9 mouse cellular contexts compared by ENCODE assay signal in genomic region chr4:95389647-95390046, GRCm38 (mm10).
DNase-seq lines count a peak whose midpoint lies in the region; ATAC-seq lines count a peak whose summit lies in the region.
"Had no signal": no experiment of that assay in that cellular context is flagged by ENCODE, and none has a peak within 500 bp of the region (broad histone marks: within the 10 kb centered on the region; RNA-seq: fewer than 3 reads in every experiment).

No protein-coding gene starts in this region.

- no peaks in the 10 kb centered on the region for H3K27me3 ChIP-seq in heart, embryonic 11.5 days (ENCODE audit: control insufficient read depth, insufficient read depth, low read length)
- no peaks in the 10 kb centered on the region for H3K27me3 ChIP-seq in embryonic facial prominence, embryonic 14.5 days (replicated peaks; ENCODE audit: control insufficient read depth, insufficient read depth, low read length)
- H3K27me3 ChIP-seq in kidney, embryonic 14.5 days (ENCODE audit: control insufficient read depth, insufficient read depth, low read length) = no peaks in the 10 kb centered on the region
- no peaks in the 10 kb centered on the region for H3K27me3 ChIP-seq in hindbrain, embryonic 10.5 days (ENCODE audit: insufficient read depth, poor library complexity, severe bottlenecking)

- peaks cover 18% of the 10 kb centered on the region for H3K4me1 ChIP-seq in heart, embryonic 11.5 days (ENCODE audit: control insufficient read depth, insufficient read depth, low read length)
- H3K4me1 ChIP-seq in embryonic facial prominence, embryonic 14.5 days (ENCODE audit: control insufficient read depth, insufficient read depth, low read length) = peaks cover 14% of the 10 kb centered on the region
- H3K4me1 ChIP-seq in kidney, embryonic 14.5 days (ENCODE audit: control insufficient read depth, insufficient read depth, low read length) = no peaks in the 10 kb centered on the region
- H3K4me1 ChIP-seq in hindbrain, embryonic 10.5 days (replicated peaks) = peaks cover 6% of the 10 kb centered on the region; the same call in 1 of the 2 replicates

- no peak overlapping the region for H3K4me3 ChIP-seq in heart, embryonic 11.5 days (ENCODE audit: low read depth, low read length)
- H3K4me3 ChIP-seq in embryonic facial prominence, embryonic 14.5 days (ENCODE audit: low read depth, low read length) = no peak overlapping the region
- H3K4me3 ChIP-seq in kidney, embryonic 14.5 days (ENCODE audit: low read length) = no peak overlapping the region
- H3K4me3 ChIP-seq in hindbrain, embryonic 10.5 days = no peak overlapping the region
- H3K4me3 ChIP-seq: myocyte had no signal

- H3K27ac ChIP-seq in heart, embryonic 11.5 days (ENCODE audit: low read depth, low read length) = no peak overlapping the region
- no peak overlapping the region for H3K27ac ChIP-seq in embryonic facial prominence, embryonic 14.5 days (replicated peaks; ENCODE audit: low read depth, low read length)
- H3K27ac ChIP-seq in kidney, embryonic 14.5 days (ENCODE audit: low read depth, low read length) = no peak overlapping the region
- no peak overlapping the region for H3K27ac ChIP-seq in hindbrain, embryonic 10.5 days

- no peak overlapping the region for H3K9ac ChIP-seq in heart, embryonic 11.5 days (ENCODE audit: low read depth, low read length)
- H3K9ac ChIP-seq in embryonic facial prominence, embryonic 14.5 days (ENCODE audit: low read depth, low read length) = no peak overlapping the region
- H3K9ac ChIP-seq in kidney, embryonic 14.5 days (ENCODE audit: low read depth, low read length) = no peak overlapping the region

- no peak for ATAC-seq in heart, embryonic 11.5 days (replicated peaks; ENCODE audit: insufficient number of reproducible peaks, low FRiP score, low TSS enrichment)
- peak; percentile 81 for ATAC-seq in embryonic facial prominence, embryonic 14.5 days (ENCODE audit: low read depth)
- 0 out of 2 replicates have a peak, but pooled peaks have one; percentile 32 for ATAC-seq in kidney, embryonic 14.5 days (ENCODE audit: low FRiP score, low TSS enrichment)
- no peak for ATAC-seq in erythroid progenitor cell, adult 5-6 weeks (replicated peaks; ENCODE audit: low FRiP score, poor library complexity, severe bottlenecking)
- no peak for ATAC-seq in megakaryocyte, adult 5-6 weeks (ENCODE audit: poor library complexity, severe bottlenecking)

- H3K9me3 ChIP-seq in heart, embryonic 11.5 days (replicated peaks; ENCODE audit: control insufficient read depth, low read length) = no peaks in the 10 kb centered on the region
- H3K9me3 ChIP-seq in embryonic facial prominence, embryonic 14.5 days (ENCODE audit: control insufficient read depth, low read length) = no peaks in the 10 kb centered on the region
- H3K9me3 ChIP-seq in kidney, embryonic 14.5 days (ENCODE audit: control insufficient read depth, low read length) = no peaks in the 10 kb centered on the region
- H3K9me3 ChIP-seq in hindbrain, embryonic 10.5 days = no peaks in the 10 kb centered on the region

- WGBS in heart, embryonic 11.5 days (ENCODE audit: insufficient replicate concordance) = 31% methylated on average over 2 of the region's 2 CpGs
- 20% methylated on average over 2 of the region's 2 CpGs for WGBS in embryonic facial prominence, embryonic 14.5 days
- 57% methylated on average over 2 of the region's 2 CpGs for WGBS in kidney, embryonic 14.5 days
- 48% methylated on average over 2 of the region's 2 CpGs for WGBS in hindbrain, embryonic 10.5 days

- no peak overlapping the region for H3K4me2 ChIP-seq in heart, embryonic 11.5 days
- H3K4me2 ChIP-seq in embryonic facial prominence, embryonic 14.5 days (ENCODE audit: low read depth, low read length) = no peak overlapping the region
- no peak overlapping the region for H3K4me2 ChIP-seq in kidney, embryonic 14.5 days (replicated peaks; ENCODE audit: low read depth, low read length)

- peak; percentile 61 to 74 for DNase-seq in heart, adult 18-20 months
- DNase-seq in embryonic facial prominence, embryonic 14.5 days (ENCODE audit: low spot score) = peak; percentile 87
- DNase-seq in lung, postnatal 4 days = peak; percentile 44 to 51
- DNase-seq in hindbrain, embryonic 10.5 days (ENCODE audit: low spot score) = no peak

- H3K36me3 ChIP-seq in heart, embryonic 11.5 days (ENCODE audit: control insufficient read depth, insufficient read depth, low read length) = no peaks in the 10 kb centered on the region
- H3K36me3 ChIP-seq in embryonic facial prominence, embryonic 14.5 days (ENCODE audit: control insufficient read depth, insufficient read depth, low read length) = no peaks in the 10 kb centered on the region
- H3K36me3 ChIP-seq in kidney, embryonic 14.5 days (ENCODE audit: control insufficient read depth, insufficient read depth, low read length) = no peaks in the 10 kb centered on the region
- no peaks in the 10 kb centered on the region for H3K36me3 ChIP-seq in hindbrain, embryonic 10.5 days

Comparison
In these comparisons a context has a peak if more than half of its experiments do, and no peak if none do; other contexts are left out.
1. ATAC-seq: peak in embryonic facial prominence, embryonic 14.5 days (single experiment) and kidney, embryonic 14.5 days (single experiment); none in heart, embryonic 11.5 days (single experiment), erythroid progenitor cell, adult 5-6 weeks (single experiment) and megakaryocyte, adult 5-6 weeks (single experiment).